Mouse (Mus musculus) cerebellum, adult 8-10 months (tissue): ENCODE data around the gene Gfra4.

ENCODE experiments used
- DNase-seq: peaks from one replicate; pipeline ENCODE4 v3.0.0; 2022

Gene Gfra4

DNA sequence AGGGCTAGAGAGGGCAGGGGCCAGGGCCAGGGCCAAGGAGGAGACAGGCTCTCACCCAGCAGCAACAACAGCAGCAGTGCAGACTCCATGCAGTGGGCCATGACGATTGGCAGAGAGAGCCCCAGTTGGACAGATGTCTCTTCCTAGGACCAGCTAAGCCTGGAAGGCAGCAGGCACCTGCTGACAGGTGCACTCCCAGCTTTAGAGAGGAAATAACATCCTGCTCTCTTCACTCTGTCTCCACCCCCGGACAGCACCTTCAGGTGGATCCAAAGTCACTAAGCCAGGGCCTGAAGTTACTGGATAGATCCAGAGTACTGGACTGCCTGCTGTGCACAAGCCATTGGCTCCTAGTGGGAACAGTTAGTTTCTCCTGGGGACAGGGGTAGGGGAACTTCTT, at the start of gene Gfra4:
Gene Gfra4, minus strand, starts transcription at position 101 of the 400 bp plus-strand sequence.
- DNase-seq = no peak

DNA sequence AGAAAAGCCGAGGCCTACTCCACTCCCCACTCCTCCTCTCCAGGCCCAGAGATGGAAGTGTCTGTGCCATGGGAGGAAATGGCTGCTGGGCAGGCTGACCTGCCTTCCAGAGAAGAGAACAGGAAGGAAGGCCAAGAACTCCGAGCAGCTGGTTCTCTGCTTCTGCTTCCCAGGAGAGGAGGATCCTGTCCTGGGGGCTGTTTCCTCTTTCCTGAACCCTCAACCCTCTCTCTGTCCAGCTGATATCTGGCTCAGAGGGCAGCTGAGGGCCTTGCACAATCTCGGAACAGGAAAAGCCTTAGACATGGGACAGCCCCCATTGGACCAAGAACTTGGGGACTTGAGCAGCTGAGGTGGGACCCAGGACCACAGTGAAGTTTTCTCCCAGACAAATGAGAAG, 48.0 kb upstream of the Gfra4 start:
- DNase-seq = no peak

DNA sequence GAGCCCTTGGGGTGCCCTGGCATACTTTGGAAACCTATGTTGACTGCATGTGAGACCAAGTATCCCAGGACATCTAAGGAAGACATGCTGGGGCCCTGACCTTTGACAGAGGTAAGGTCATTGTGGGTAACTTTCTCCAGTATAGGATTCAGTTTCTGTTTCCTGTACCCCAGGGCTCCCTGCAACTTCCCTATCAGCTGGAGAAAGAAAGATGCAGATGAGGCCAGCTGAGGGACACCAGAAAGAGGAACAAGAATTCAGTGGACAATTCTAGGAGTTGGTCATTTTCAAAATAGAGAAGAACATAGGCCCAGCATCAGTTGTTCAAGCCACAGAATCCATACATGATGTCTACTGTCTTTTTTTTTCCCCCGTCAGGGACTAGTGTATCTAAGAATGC, 46.7 kb upstream of the Gfra4 start:
- DNase-seq = no peak

DNA sequence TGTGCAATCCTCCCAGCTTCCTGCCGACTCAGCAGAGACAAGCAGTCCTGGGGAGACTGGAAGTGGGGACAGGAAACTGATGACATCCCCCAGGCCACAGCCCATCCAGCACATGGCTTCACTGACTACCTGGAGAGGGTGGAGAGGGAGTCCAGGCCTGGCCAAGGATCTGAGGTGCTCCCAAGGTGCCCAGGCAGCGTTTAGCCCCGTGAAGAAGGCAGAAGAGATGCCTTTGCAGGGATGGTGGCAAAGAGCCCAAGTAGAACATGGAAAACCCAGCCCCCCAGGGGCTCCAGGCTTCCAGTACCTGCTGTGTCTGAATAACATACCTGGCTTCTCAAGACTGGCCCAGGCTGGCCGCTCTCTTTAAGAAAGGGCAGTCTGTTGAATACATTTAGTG, 45.7 kb upstream of the Gfra4 start:
- no peak for DNase-seq

DNA sequence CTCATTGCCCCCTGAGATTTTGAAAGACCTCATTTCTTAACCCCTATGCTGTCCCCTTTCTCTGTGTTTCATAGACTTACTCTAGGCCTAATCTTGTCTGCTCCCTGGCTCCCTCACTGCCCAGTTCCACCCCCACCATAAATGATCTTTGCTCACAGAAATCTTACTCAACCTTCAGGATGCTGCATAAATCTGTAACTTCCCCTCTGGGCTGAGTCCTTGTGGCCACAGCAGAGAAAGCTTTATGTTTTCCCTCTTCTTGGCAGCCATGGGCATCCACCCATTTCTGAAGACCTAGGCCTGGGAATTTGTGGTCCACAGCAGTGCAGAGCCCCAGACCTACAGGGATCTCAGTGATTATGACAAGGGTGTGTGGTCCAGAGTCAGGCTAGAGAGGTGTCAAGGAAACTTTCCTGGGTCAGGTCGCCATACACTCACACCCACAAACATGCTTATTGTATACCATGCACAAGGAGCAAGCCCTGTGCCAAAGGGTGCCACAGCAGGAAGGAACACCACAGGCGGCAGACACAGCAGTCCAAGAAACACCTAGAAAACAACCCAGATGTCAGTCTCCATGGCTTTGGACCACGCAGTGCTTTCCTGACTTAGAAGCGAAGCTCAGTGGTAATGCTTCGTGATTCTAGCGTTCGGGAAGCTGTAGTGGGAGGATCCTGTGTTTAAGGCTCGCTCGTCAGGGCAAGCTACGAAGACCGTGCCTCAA, 43.9 kb upstream of the Gfra4 start, which contains the start of gene Siglec1:
Gene Siglec1, minus strand, starts transcription at position 99 of the 724 bp plus-strand sequence.
- DNase-seq = no peak

DNA sequence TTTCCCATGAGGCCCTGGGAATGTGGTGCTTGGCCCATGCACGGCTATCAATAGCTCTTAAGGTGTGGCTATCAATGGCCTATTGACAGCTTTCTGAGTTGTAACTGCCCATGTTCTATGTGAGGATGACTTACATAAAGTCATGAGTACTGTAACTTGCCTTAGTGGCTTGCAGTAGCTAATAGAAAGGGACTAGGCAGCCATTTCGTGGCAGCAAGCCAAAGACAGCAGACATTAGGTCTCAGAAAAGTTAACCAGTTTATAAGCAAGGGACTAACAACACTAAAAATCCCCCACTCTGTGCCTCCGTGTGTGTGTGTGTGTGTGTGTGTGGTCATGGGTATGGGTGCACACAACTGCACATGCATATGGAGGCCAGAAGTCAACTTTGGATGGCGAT, 41.3 kb upstream of the Gfra4 start:
- no peak for DNase-seq

DNA sequence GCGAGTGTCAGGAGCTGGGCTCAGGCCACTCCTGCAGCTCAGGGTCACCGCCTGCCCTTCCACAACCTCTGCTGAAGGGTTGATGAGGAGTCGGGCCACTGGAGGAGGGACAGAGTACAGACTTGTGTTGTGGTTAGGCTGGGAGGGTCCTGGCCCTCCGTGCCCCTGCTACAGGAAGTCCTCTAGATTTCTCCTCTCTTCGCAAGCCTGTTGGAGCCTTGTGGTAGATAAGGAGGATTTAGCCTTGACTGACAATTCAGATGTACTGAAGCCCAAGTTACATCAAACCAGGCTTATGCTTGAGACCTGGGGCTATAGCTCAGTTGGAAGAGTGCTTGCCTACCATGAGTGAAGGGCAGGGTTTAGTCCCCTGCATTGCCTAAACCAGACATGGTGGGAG, 37.6 kb upstream of the Gfra4 start:
- no peak for DNase-seq

DNA sequence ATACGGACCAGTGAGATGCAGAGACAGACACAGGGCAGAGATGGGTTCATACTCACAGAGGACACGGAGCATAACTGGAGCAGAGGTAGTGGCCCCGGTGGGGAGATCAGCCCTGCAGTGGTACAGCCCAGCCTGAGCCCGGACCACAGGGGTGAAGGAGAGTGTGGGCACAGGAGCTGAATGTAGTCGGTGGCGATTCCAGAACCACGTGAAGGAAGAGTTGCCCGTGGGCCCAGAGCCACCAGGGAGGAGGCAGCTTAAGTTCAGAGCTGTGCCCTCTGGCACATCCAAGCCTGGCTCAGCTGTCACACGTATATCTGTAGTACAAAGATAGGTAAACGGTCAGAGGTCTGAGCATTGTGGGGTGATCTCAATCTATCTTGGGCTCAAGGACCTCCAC, 29.6 kb upstream of the Gfra4 start:
- no peak for DNase-seq

DNA sequence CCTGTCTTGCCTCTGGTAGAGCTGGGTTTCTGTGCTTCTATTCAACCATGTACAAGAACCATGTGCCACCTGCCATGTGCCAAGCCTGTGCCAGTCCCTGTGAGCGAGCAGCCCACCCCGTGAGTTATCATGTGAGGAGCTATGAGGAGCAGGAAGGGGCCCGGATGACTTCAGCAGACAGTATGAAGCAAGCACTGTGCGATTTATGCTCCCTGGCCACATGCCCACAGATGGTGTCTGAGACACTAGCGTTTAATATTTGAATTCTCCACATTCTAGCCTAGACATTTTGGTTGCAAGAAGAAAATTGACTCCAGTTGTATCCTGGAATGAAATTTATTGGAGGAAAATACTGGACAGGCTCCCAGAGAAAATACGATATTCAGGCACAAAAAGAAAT, 24.6 kb upstream of the Gfra4 start:
- DNase-seq = no peak

DNA sequence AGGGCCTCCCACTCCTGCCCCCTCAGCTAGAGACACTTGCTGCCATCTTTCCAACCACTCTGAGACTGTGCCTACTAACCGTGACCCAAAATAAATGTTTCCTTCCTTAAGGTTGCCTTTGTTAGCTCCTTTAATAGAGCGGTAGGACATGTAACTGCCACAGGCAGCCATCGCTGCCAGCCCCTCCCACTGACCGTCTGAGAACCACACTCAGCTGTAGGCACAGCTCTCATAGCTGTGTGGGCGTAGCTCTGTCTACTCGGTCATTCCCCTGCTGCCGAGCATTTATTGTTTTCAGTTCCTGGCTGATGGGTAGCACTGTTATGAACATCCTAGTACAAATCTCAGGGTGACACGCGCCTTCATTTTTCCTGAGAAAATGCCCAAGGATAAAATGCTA, 23.5 kb upstream of the Gfra4 start:
- DNase-seq = no peak

DNA sequence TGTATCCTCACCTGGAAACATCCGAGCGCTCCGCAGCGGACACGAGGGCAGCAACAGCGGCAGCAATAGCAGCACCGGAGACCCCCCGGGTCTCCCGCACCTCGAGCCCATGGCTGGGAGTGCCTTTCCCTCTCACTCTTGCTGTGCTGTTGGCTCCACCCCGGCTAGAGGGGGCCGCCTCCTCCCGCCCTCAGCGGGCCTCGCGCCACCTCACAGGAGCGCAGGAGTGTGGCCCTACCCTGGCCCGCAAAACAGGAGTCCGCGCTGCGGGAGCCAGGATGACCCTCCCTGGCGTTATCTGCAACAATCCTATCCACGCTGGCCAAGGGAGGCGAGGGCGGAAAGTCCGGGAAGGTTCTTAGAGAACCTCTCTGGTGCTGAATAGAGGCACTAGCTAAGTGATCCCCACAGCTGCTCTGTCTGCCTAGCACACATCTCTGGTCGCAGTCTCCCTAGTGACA, 20.5 kb upstream of the Gfra4 start, which contains the start of gene Adam33:
Gene Adam33, minus strand, starts transcription at position 411 of the 461 bp plus-strand sequence.
- no peak for DNase-seq

DNA sequence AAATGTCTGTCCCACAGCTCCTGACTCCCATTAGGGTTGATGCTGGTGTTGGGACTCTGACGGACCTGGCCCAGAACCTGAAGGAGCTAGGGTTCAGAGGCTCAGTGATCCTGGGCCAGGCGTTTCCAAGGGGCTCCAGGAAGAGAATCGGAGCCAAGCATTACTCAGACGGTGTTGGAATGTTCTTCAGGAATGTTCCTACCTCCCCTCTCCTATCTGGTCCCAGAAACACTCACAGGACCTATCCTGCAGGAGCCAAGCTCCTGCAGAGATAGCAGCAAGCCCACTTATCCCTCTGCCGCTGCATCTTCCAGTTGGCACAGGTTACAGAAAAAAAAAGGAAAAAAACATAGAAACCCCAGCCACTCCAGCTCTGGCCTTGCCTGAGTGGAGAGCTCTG, 18.7 kb upstream of the Gfra4 start:
- no peak for DNase-seq

DNA sequence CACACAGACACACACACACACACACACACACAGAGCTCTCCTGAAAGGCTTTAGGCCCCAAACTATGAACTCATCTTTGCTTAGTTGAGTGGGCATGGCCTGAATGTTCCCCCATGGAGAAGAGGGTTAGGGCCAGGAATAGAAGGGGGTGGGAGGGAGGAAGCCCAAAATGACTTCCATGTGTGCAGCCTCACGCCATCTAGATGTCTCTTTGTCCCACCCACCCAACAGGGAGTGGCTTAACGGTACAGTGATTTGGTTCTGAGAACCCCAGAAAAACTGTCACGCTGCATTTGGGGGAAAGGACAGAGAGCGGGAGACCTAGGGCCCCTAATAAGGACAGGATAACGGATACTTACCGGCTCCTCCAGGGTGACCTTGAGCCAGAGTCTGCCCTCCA, 17.9 kb upstream of the Gfra4 start:
- no peak for DNase-seq

DNA sequence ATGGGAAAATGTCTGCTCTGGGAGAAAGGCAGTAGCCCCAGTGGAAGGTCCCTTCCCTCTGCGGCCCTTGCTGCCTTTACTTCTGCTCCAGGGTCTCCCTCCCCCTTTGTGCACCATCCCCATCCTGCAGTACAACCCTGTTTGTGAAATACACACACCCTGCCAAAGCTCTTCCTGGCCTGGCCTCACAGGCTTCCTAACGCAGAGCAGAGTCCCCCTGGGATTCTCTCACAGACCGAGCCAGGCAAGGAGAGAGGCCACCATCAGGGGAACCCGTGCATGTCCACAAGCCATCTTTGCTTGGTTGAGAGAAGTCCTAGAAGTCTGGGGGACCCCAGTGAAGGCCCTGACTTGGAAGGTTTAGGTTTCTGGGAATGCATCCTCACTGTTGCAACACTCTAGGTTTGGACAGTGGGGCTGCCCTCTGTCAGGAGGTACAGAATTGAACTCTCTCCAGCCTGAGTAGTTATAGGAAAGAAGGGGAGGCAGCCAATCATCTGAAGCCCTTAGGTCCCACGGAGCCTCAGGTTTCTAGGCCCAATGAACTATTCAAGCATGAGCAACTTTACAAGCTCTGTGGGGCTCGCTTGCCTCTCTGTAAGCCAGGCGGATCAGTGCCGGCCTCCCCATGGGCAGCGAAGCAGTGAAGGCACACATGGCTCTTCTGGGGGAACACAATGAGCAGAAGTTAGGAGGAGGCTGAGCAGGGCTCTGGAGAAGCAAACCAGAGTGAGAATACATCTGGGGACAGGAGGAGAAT, 17.1 kb upstream of the Gfra4 start:
- DNase-seq = no peak

DNA sequence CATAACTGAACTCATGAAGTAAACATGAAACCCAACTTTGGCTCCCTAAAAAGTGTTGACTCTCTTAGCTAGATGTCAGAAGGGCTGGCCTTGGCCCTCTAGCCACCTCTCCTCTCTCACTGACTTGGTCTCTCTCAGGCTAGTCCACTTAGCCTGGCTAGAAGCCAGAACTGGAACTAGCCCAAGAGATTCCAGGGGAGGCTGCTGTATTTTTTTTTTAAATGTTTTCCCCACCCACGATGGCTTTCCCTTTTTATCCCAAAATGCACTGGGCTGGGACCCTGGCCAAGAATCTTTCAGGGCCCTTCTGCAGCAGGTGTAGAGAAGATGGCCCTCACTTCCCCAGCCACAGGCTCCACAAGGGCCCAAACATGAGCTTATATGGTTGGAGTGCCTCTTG, 16.5 kb upstream of the Gfra4 start:
- DNase-seq = no peak

DNA sequence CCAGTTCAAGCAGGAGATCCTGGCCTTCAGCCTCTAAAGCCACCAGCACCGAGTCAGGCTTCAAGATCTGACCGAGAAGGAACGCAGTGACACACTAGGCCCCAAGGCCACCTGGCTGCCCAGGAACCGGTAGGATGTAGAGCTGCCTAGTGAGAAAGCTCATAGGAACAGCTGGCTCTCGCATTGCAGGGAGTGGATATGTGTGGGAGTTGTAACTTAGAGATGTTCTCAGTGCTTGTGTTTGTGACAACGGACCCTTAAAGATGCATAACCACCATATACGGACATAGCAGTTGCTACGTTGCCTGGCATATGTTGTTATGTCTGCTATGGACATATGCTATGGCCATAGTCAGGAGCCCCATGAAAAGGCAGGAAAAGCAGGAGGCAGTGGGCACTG, 15.8 kb upstream of the Gfra4 start:
- no peak for DNase-seq

DNA sequence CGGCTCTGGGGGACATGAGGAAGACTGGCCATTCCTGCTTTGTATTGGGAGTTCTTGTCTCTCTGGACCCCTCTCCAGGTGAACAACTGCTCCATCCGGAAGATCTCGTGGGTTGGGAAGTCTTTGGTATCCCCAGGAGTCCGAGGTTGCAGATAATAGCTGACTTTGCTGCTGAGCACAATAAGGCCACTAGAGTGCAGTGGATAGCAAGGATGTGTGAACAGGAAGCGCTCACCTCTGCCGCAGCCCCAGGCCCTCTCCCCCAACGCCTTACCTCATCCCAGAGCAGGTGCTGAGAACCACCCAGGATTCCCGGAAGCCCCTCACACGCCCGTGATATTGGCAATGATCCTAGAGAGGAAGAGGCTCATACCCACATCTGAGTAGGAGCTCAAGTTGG, 13.3 kb upstream of the Gfra4 start:
- no peak for DNase-seq

DNA sequence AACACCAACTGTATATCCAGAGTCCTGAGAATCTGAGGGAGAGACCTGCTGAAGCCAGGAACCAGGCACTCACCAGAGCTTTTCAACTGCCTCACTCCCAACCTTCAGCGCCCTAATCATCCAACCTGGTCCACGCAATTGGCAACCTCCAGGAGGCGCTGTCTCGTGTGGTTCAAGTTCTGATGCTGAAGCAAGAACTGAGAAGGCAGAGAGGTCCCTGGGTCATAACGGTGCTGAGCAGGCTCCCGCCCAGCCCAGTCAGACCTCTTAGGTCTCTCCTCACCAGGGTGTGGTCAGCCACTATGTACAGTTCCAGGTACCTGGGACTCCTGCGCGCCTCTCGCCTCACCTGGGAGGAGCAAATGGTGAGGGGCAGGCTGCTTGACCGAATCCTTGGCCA, 12.7 kb upstream of the Gfra4 start:
- DNase-seq = no peak

DNA sequence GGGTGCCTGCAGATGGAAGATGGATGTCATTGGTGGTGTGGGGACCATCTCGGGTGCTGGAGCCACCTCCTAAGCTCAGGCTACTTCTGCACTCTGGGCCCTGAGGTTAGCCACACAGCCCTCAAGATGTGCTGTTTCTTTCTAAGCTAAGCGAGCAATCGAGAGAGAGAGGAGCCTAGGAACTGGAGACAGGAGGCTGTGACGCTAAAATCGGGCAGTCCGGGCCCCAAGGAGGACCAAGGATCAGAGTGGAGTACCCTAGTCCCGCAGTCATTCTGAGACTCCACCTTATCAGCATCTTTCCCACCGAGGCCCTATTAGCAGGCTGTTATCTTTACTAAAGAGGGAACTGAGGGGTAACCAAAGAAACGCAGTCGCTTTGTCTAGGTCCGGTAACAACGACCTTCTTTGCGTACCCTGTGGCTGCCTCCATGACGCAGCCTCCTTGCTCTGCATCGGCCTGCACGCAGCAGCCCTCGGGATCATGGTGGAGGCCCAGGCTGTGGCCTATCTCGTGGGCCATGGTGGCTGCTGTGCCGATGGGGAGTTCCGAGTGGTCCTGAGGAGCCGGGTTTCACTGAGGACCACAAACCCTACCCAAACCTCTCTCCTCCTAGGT, 11.9 kb upstream of the Gfra4 start:
- no peak for DNase-seq

DNA sequence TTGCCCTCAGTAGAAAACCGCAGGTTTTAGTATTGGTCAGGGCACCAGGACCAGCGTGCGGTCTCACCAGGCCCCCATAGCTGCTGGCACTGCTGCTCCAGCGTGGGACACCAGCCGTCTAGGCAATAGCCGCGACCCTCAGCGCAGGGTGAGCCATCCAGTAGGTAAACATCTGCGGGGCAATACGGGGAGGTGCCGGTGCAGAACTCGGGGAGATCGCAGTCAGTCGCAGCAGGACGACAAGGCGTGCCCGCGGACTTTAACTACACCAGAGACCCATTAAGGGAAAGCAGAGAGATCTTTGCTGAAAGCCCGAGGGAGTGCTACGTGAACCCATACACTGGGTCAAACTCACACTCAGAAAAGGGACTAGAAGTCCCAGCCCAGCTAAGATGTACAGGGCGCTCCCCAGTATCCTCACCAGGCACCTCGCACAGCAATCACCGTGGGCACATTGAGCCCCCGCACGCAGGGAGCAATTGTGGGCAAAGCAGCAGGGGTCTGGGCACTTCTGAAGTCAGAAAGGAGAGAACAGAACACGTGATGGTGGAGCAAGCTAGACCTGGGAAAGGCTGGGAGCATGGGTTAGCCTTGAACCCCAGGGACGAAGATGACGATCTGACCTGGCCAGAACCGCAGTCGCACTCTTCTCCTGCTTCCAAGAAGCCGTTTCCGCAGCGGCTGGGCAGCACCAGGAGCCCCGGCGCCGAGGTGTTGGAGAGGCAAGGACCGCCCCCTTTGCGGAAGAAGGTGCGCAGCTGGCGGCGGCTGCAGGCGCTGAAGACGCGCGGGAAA, 11.2 kb upstream of the Gfra4 start:
- no peak for DNase-seq

DNA sequence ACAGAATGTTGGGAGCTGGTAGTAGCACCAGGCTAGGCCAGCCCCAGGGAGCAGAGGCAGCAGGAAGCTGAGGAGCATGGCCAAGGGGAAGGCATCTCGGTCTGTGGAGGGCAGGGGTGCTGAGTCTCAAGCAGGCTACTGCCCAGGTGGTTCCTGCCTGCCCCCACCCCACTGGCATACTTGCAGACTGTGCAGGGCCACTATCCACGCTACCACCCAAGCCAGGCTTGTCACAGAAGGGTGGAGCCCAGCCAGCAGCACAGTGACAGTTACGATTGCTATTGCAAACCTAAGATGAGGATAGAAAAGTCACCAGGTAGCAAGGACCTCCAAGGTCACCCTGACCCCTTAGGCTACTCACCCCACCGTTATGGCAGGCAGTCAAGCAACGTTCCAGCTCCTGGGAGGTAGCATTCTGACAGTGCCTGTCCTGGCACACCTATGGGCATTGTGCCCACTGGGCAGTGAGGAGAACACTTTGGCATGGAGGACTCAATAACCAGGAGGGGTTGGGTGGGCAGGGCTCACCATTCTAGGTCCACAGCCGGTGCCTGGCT, 10.1 kb upstream of the Gfra4 start:
- no peak for DNase-seq

DNA sequence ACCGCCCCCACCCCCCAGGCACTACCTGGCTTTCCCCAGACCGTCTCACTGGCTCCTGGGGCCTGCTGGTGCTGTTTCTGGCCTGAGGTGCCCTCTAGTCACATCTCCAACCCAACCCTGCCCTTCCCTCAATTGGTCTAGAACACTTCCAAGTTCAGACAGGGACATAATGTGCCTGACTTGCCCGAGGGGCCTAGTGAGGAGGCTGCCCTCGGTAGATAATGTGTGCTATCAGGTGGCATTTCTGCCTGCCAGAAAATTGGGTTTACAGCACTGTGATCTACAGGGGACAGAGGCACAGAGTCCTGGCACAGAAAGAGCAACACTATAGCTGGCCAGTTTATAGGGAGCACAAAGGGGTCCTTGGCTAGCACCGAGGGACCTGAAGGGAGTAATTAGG, 9.2 kb upstream of the Gfra4 start:
- DNase-seq = no peak

DNA sequence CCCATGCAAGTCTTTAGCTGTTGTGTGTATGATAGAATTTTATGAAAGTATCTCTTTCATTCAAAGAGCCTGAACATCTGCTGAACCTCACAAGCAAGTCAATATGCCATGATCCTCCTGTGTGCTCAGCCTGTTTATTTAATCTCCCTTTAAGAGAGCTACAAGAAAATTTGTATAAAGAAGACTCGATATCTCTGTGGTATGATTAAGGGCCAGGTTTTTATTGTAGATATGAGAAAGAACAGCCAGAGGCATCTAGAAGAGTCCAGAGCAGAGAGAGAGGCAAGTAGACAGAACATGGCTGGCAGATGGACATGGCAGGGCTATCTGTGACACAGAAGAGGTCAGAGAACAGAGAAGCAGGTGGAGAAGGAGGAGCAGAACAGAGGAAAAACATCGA, 3.1 kb upstream of the Gfra4 start:
- DNase-seq = no peak
